Mouse (Mus musculus) stomach, embryonic 15.5 days (tissue): ENCODE measurements around the gene Il34. TPM values are rescaled to one million over a fixed set of nuclear protein-coding genes. Genes with fewer than 3 reads are reported as not detected.
A peak's percentile ranks its signal among the peaks of the same experiment; 100 is the strongest.

Experiments
- ATAC-seq: fragments of 200-750 bp; cut with Nextera tagmentation; 2 replicates; pipeline ENCODE4 v1.8.0; 2017; ENCODE audit warnings: low read depth, moderate number of reproducible peaks, moderate TSS enrichment; ENCODE audit not compliant: insufficient read depth, low FRiP score
- H3K27ac ChIP-seq: fragments of 300-500 bp; sonication (generic); 2 replicates; pipeline ENCODE4 v1.5.1; 2015; ENCODE audit warnings: mild to moderate bottlenecking, inconsistent platforms
- H3K27me3 ChIP-seq: fragments of 300-500 bp; sonication (generic); replicated peaks from 2 replicates; pipeline ENCODE4 v1.6.1; 2015; ENCODE audit warnings: inconsistent platforms
- H3K36me3 ChIP-seq: fragments of 300-500 bp; sonication (generic); 2 replicates; pipeline ENCODE4 v1.6.1; 2015; ENCODE audit warnings: inconsistent platforms
- H3K4me1 ChIP-seq: fragments of 300-500 bp; sonication (generic); 2 replicates; pipeline ENCODE4 v1.6.1; 2015; ENCODE audit warnings: inconsistent platforms
- H3K4me2 ChIP-seq: fragments of 300-500 bp; sonication (generic); 2 replicates; pipeline ENCODE4 v1.6.1; 2015; ENCODE audit warnings: mild to moderate bottlenecking, inconsistent platforms
- H3K4me3 ChIP-seq: fragments of 300-500 bp; sonication (generic); replicated peaks from 2 replicates; pipeline ENCODE4 v1.5.1; 2015; ENCODE audit warnings: inconsistent platforms
- H3K9ac ChIP-seq: fragments of 300-500 bp; sonication (generic); 2 replicates; pipeline ENCODE4 v1.6.1; 2015; ENCODE audit warnings: inconsistent platforms
- H3K9me3 ChIP-seq: fragments of 300-500 bp; sonication (generic); 2 replicates; pipeline ENCODE4 v1.6.1; 2016; ENCODE audit warnings: inconsistent platforms
- WGBS: fragments of 180-500 bp; shearing (Covaris S2); methylation state at CpG from one replicate; pipeline ENCODE4 v1.1.7; 2015; 5-methylcytosine and 5-hydroxymethylcytosine counted together
- polyA plus RNA-seq: library from polyadenylated mRNA; unstranded; fragments of >200 nt; fragmentation: Nextera tagmentation; extraction: Ambion mirVana; gene quantifications from 2 replicates; pipeline ENCODE4 v1.2.1, GENCODE M21; 2015

Il34 gene
- polyA plus RNA-seq, 1 experiment from 2014 or later = 3.2 TPM

DNA sequence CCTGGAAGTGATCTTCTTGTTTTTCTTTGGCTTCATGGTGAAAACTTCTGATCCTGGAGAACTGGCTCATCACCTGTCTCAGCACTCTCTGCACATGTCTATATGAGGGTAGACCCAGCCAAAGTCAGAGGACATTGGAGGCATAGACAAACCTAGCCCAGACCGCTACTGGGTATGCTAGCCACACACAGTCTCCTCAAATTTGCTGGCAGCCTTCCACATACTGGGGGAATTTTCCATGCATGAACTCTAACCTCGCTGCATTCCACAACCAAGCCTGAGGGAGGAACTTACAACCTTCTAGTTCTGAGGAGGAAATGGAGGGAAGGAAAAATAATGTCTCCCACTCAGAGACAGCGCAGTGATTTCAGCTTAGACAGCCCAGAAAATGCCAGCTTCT lies 31.7 kb downstream of the Il34 start:
- Histone ChIP-seq H3K4me1 (peaks cover 4% of the 10 kb centered on the region; the same call in 1 of the 2 replicates), H3K27me3 (no peaks in the 10 kb centered on the region), H3K9me3 (no peaks in the 10 kb centered on the region), H3K4me3 (no peak overlapping the region), H3K36me3 (no peaks in the 10 kb centered on the region), H3K9ac (no peak overlapping the region), H3K27ac (no peak overlapping the region), H3K4me2 (no peak overlapping the region)
- no peak for ATAC-seq
- 59% methylated on average over 3 of the region's 3 CpGs for WGBS

DNA sequence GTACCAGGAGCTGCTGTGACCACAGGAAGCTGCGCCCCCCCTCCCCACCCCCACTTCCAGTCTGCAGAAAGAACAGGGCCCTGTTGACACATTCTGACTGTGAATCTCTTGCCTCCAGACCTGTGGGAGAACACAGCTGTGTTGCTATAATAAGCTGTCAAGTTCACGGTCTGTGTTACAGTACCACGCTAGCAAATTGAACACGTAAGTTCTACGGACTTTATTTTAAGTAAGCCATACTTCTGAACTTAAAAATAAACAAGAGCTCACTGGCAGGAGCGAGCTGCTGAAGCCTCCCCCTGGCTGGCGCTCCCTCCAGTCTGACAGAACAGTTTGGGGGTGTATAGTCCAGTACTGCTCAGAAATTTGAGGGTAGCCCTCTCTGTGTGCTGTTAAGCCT lies 33.3 kb downstream of the Il34 start:
- WGBS = 52% methylated on average over 7 of the region's 7 CpGs
- Histone ChIP-seq H3K36me3 (no peaks in the 10 kb centered on the region), H3K27ac (peak overlapping the region; percentile 32; the same call in 1 of the 2 replicates), H3K4me3 (no peak overlapping the region), H3K9me3 (no peaks in the 10 kb centered on the region), H3K9ac (no peak overlapping the region), H3K4me1 (peaks cover 4% of the 10 kb centered on the region; the same call in 1 of the 2 replicates), H3K4me2 (no peak overlapping the region), H3K27me3 (no peaks in the 10 kb centered on the region)
- no peak; the same call in 1 of the 2 replicates for ATAC-seq

- H3K4me3 ChIP-seq = no peak overlapping the region
- no peak overlapping the region for H3K9ac ChIP-seq
- no peak for ATAC-seq
- no peaks in the 10 kb centered on the region for H3K9me3 ChIP-seq
- H3K4me2 ChIP-seq = no peak overlapping the region
- WGBS = 72% methylated on average over 6 of the region's 6 CpGs
- H3K36me3 ChIP-seq = no peaks in the 10 kb centered on the region
- peaks cover 4% of the 10 kb centered on the region; the same call in 1 of the 2 replicates for H3K4me1 ChIP-seq
- no peaks in the 10 kb centered on the region for H3K27me3 ChIP-seq
- no peak overlapping the region for H3K27ac ChIP-seq
Measured at GRCm38 (mm10) chr8:110767261-110767660, 38.5 kb downstream of the Il34 start.

GRCm38 (mm10) chr8:110764671-110765070 lies 41.1 kb downstream of the Il34 start:
- Histone ChIP-seq H3K27me3 (no peaks in the 10 kb centered on the region), H3K4me1 (0 out of 2 replicates have a peak, but pooled peaks cover 2% of the 10 kb centered on the region), H3K9me3 (no peaks in the 10 kb centered on the region), H3K36me3 (no peaks in the 10 kb centered on the region), H3K4me2 (no peak overlapping the region), H3K9ac (no peak overlapping the region), H3K27ac (no peak overlapping the region), H3K4me3 (no peak overlapping the region)
- 83% methylated on average over 3 of the region's 3 CpGs for WGBS
- no peak for ATAC-seq

DNA sequence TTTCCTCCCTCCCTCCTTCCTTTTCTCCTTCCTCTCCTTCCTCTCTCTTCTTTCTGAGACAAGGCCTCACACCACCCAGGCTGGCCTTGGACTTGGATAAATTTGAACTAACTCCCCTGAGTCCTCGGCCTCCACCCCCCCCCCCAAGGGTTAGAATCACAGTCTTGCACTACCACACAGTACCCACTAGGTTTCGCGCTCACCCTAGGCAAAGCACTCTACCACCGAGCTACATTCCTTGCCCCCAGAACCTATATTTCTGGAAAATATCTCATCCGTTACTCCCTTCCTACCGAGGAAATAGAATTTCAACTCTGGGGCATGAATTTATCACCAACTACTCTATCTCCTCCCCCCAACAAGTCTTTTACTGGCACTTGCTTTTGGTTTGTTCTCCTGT lies 43.7 kb downstream of the Il34 start:
- Histone ChIP-seq H3K9ac (no peak overlapping the region), H3K27ac (no peak overlapping the region), H3K4me2 (no peak overlapping the region), H3K36me3 (no peaks in the 10 kb centered on the region), H3K9me3 (no peaks in the 10 kb centered on the region), H3K27me3 (no peaks in the 10 kb centered on the region), H3K4me3 (no peak overlapping the region), H3K4me1 (0 out of 2 replicates have a peak, but pooled peaks cover 2% of the 10 kb centered on the region)
- ATAC-seq = no peak
- 48% methylated on average over 6 of the region's 6 CpGs for WGBS

DNA sequence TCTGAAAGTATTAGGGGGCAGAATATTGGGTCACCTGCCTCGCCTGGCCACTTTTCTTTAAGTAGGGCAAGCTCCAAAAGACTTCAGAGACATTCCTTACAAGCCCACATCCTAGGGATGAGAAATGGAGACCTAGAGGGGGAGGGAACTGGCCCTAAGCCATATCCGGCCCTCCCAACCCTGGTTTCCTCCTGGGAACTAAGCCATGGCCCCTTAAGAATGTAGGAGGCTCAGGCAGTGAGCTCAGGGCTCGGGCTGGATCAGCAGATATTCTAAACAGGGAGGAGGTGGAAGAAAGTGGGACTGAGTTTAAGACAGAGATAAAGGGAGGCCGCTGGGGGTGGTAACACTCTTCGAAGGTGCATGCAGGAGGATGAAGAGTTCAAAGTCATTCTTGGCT lies 44.5 kb downstream of the Il34 start:
- no peaks in the 10 kb centered on the region for H3K9me3 ChIP-seq
- no peak overlapping the region for H3K4me3 ChIP-seq
- no peak overlapping the region for H3K27ac ChIP-seq
- H3K36me3 ChIP-seq = no peaks in the 10 kb centered on the region
- ATAC-seq = peak; percentile 44; the same call in 1 of the 2 replicates
- H3K27me3 ChIP-seq = no peaks in the 10 kb centered on the region
- no peak overlapping the region for H3K9ac ChIP-seq
- no peak overlapping the region for H3K4me2 ChIP-seq
- WGBS = 33% methylated on average over 5 of the region's 5 CpGs
- H3K4me1 ChIP-seq = 0 out of 2 replicates have a peak, but pooled peaks cover 2% of the 10 kb centered on the region

- no peaks in the 10 kb centered on the region for H3K36me3 ChIP-seq
- H3K4me2 ChIP-seq = no peak overlapping the region
- no peaks in the 10 kb centered on the region for H3K9me3 ChIP-seq
- H3K4me3 ChIP-seq = no peak overlapping the region
- H3K4me1 ChIP-seq = 0 out of 2 replicates have a peak, but pooled peaks cover 3% of the 10 kb centered on the region
- 59% methylated on average over 7 of the region's 7 CpGs for WGBS
- no peak overlapping the region for H3K9ac ChIP-seq
- no peak for ATAC-seq
- H3K27me3 ChIP-seq = no peaks in the 10 kb centered on the region
- 0 out of 2 replicates have a peak overlapping the region, but pooled peaks have one; percentile 26 for H3K27ac ChIP-seq
Measured at GRCm38 (mm10) chr8:110760280-110760940, 45.3 kb downstream of the Il34 start.

GRCm38 (mm10) chr8:110756196-110756595 lies 49.5 kb downstream of the Il34 start:
- H3K36me3 ChIP-seq = no peaks in the 10 kb centered on the region
- 0 out of 2 replicates have a peak, but pooled peaks cover 10% of the 10 kb centered on the region for H3K4me1 ChIP-seq

GRCm38 (mm10) chr8:110755511-110756170 lies 50.1 kb downstream of the Il34 start:
- Histone ChIP-seq H3K4me1 (0 out of 2 replicates have a peak, but pooled peaks cover 7% of the 10 kb centered on the region), H3K27me3 (no peaks in the 10 kb centered on the region), H3K27ac (no peak overlapping the region), H3K9ac (no peak overlapping the region), H3K4me2 (no peak overlapping the region), H3K36me3 (no peaks in the 10 kb centered on the region), H3K4me3 (no peak overlapping the region), H3K9me3 (no peaks in the 10 kb centered on the region)
- ATAC-seq = no peak
- 57% methylated on average over 15 of the region's 15 CpGs for WGBS

More at GRCm38 (mm10) chr8:110756196-110756595, 49.5 kb downstream of the Il34 start:
- Histone ChIP-seq H3K27ac (no peak overlapping the region), H3K4me3 (no peak overlapping the region), H3K9me3 (no peaks in the 10 kb centered on the region), H3K4me2 (no peak overlapping the region), H3K27me3 (no peaks in the 10 kb centered on the region), H3K9ac (no peak overlapping the region)
- no peak for ATAC-seq
- WGBS = 83% methylated on average over 5 of the region's 5 CpGs

- H3K36me3 ChIP-seq = no peaks in the 10 kb centered on the region
- no peak; the same call in 1 of the 2 replicates for ATAC-seq
- H3K27me3 ChIP-seq = no peaks in the 10 kb centered on the region
- no peak overlapping the region for H3K4me2 ChIP-seq
- H3K9ac ChIP-seq = no peak overlapping the region
- no peak overlapping the region for H3K27ac ChIP-seq
- H3K4me3 ChIP-seq = no peak overlapping the region
- 36% methylated on average over 4 of the region's 4 CpGs for WGBS
- no peaks in the 10 kb centered on the region for H3K9me3 ChIP-seq
- 0 out of 2 replicates have a peak, but pooled peaks cover 7% of the 10 kb centered on the region for H3K4me1 ChIP-seq
Measured at GRCm38 (mm10) chr8:110754713-110755112, 51.0 kb downstream of the Il34 start.

DNA sequence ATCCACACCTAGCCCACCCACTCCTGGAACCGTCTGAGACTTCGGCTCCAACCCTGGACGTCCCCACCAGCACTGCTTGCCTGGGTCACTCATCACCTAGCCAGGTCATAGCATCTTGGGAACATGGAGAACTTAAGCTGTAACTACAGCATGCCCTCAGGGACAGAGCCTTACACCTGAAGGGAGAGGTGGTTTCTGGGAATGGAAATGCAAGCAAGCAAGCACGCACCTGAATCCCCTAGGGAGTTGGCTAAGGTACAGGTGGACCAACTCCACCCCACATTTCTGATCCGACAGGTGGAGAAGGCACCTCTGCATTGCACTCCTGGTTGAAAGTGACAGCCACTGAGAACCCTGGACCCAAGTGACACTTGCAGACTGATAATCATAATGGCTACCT lies 54.2 kb downstream of the Il34 start:
- WGBS = 77% methylated on average over 5 of the region's 5 CpGs
- H3K9me3 ChIP-seq = no peaks in the 10 kb centered on the region
- H3K4me1 ChIP-seq = 0 out of 2 replicates have a peak, but pooled peaks cover 7% of the 10 kb centered on the region
- no peak overlapping the region for H3K27ac ChIP-seq
- no peak overlapping the region for H3K4me2 ChIP-seq
- ATAC-seq = no peak
- H3K4me3 ChIP-seq = no peak overlapping the region
- no peaks in the 10 kb centered on the region for H3K36me3 ChIP-seq
- no peak overlapping the region for H3K9ac ChIP-seq
- no peaks in the 10 kb centered on the region for H3K27me3 ChIP-seq

DNA sequence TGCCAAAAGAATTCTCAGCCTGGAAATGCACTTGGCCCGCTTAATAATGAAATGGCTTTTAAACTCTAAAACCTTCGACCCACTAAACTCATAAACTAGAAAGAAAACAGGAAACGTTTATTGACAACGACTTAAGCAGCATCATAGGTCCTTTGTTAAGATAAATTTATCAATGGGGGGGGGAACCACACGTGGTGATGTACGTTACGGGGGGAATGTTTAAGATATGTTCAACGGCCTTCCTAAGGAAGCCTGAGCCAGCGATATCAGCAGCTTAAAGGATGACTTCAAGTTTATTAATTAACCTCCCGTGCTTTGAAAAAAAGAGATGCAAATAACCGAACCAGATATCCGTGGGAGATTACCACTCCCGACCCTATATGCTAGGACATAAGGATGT lies 55.5 kb downstream of the Il34 start:
- 0 out of 2 replicates have a peak, but pooled peaks cover 6% of the 10 kb centered on the region for H3K4me1 ChIP-seq
- H3K27me3 ChIP-seq = no peaks in the 10 kb centered on the region
- no peaks in the 10 kb centered on the region for H3K9me3 ChIP-seq
- 37% methylated on average over 13 of the region's 13 CpGs for WGBS
- no peak overlapping the region for H3K27ac ChIP-seq
- no peak overlapping the region for H3K9ac ChIP-seq
- no peak overlapping the region for H3K4me2 ChIP-seq
- no peaks in the 10 kb centered on the region for H3K36me3 ChIP-seq
- no peak for ATAC-seq
- H3K4me3 ChIP-seq = no peak overlapping the region
